Mouse (Mus musculus): Measurements from ENCODE around the gene Rcn1.

Gene Rcn1

DNA sequence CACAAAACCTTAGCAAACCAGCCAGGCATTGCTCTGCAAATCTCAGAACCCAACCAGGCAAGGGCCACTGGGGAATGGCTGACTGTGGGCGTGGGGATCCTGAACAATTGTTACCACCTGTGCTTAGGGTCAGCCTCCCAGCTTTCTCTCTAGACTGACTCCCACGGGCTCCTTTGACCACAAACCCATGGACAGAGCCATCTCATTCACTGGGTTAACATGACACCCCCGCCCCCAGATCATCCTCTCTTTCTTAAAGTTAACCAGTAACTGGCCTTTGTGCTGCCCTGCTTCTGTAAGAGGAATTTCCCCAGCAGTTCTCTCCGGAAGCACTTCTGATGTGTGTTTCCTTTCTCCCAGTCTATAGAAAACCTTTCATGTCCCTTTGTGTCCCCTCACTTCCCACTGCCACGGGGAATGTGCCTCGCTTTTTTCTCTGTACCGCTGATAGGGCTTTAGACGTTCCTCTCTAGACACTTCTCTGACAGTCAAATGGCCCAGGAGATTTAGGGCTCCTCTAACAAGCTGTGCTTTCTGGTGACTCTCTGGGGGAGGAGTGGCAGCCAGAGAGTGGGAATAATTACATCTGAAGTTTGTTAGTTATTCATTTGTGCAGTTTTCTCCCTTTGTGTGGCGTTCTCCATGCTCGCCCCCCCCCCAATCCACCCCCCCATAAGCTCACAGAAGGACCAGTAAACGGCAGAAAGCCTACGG, 62.6 kb downstream of the Rcn1 start:
- no peak for DNase-seq (ENCODE audit: low spot score)
